Mouse (Mus musculus) heart, adult 11 months (tissue): ENCODE data around the gene Cpa2.

Source experiments
- DNase-seq: peaks from one replicate; pipeline ENCODE4 v3.0.0; 2022

Cpa2 gene

DNA sequence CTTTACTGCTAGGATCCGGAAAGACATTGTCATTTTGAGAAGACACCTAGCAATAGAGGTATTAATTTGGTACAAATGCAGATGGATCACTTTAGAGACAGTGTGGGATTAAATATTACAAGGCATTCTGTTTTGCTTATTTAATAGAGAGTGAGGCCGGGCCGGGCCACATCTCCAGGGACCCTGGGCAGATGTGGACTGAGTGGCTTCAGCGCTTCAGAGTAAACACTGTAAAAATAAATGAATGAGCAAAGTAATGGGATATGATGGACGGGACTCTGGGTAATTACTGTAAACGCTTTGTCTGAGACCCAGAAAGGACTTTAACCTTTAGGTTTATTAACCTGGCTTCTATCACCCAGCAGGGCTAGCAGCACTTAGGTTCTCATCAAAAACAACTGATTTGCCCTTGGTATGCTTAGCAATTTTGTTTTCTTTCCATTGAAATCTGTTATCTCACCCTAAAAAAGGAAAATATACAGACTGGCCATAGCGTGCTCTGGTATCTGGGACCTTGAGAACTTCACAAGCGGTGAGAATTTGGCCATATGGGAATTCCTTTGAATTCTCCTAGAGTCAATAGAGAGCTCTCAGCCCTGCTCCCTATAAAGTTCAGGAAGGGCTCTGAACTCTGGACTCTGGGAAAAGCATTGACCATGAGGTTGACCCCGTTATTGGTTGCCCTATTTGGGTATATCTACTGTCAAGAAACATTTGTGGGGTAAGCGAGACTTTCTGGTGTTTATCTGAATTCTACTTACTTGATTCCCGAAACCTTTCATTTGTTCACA, at the start of gene Cpa2:
Cpa2 (plus strand) TSS at position 574 of the 791 bp plus-strand sequence.
- DNase-seq = no peak

DNA sequence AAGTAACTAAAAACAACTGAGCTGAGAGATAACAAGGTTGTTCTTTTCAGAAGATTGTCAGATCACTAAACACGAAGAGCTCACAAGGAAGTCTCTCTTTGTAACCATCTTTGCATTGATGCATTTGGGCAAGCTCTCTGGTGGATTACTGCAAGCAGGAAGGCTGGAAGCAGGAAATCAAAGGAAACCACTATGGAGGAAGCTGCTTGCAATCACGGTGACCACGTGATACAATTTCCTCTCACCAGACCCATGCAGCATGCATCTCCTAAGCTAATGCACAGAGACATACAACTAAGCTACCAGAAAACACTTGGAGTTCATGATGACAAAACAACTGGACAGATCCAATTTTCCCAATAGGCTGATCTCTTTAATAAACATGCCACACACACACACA, 42.3 kb upstream of the Cpa2 start:
- DNase-seq = no peak

DNA sequence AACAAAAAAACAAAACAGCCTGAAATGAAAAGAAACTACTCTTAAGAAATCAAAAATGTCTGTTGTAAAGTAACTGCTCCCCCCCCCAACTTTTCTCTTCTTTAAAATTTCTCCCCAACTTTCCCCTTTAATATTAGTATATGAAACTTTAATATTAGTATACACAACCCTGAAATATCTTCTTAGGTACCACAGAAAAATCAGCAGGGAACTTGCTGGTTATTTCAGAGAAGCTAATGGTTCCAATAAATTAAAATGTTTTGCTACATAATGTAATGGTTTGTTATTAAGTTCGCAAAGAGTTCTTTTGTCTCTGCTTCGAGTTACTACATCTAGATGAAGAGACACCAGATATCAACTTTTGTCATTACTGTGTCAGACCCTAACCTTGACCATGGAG, 32.6 kb upstream of the Cpa2 start:
- DNase-seq = no peak

DNA sequence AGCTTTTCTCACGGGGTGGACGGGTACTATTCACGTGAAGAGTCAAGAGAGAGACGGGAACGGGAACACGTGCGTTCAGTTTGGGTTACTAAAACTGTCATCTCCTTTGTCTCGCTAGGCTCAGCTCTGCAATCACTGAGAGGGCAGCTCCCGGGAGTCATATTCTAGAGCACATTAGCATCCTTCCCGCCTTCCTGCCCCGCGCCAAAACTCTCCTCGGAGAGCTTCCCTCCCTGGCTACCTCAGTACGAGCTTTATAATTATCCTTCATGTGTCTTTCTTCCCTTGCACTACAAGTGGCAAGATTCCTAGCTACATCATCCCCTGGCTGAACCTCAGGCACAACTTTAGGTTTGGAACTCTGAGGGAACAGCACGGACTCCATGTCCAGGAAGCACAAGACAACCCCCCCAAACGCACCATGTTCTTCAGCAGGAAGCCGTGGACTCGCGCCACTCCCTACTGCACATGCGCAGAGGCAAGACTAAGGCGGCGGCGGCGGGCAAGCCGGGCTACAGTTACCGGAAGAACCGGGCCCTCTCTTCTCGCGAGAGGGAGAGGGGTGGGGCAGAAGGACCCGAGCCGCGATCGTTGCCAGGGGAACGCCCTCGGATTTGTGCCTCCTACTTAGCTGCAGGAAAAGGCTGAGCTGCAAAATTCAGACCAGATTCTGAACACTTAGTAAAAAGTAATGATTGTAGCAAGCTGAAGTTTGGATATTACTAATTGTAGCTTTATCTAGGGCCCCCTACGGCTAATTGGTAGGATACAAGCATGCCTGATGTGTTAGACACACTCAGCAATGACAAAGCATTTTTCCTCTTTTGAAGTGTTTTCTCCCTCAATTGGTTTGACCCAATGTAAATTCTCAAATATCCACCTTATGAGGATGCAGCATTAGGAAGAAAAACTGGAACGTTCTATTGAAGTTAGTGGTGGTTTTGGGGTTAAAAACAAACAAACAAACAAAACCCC, 31.8 kb upstream of the Cpa2 start, which contains the start of the genes Tmem209 and Ssmem1:
Tmem209 (minus strand) TSS at position 519 of the 975 bp plus-strand sequence.
Ssmem1 (plus strand) TSS at position 585 of the 975 bp plus-strand sequence.
- peak; percentile 100 for DNase-seq

DNA sequence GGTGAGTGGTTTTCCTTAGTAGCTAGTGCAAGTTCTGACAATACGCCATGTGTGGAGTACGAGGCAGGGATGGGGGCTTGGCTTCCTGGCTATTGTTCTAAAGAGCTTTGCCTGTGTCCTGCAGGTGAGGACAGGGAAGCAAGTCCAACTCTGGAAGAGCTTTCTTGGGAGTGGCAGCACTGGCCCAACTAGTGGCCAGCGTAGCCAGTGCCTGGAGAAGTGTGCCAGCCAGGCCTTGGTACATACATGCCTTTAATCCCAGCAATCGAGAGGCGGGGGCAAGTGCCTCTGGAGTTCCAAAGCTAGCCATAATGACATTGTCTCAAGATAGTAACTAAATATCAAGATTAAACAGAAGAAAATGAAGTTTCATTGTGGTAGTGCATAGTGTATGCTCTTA, 31.1 kb upstream of the Cpa2 start:
- peak; percentile 90 for DNase-seq

DNA sequence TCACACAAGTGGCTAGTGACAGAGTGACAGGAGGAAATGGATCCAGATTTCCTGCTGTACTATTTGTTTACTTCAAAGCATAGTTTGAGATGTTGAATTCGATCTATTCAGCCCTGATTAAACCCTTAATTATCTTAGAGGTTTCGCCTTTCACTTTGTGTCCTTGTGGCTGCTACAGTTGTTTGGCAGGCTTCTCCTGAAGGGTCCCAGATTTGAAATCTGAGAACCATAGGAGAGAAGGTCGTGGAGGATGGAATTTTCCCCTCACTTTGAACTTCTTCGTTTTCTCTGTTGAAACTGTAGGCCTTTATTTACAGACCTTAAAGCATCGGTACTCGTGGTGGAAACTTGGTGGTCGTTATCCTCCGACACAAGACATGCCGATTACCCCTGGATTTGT, 27.1 kb upstream of the Cpa2 start:
- no peak for DNase-seq

DNA sequence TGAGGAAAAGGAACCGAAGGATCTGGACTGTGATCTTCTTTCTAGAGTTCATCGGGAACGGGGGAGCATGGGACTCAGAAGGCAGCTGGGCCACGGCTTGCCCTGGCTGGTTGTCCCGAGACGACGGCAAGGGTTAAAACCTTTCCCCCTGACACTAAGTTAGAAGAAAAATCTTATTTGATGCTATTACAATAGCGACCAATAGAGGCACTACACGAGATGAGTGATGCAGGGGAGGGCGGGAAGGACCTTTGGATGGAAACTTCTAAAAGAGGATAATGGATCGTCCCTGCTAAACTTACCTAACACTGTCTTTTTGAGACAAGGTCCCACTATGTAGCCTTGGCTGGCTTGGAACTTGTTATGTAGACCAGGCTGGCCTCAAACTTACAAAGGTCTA, 21.0 kb upstream of the Cpa2 start:
- peak; percentile 41 for DNase-seq

DNA sequence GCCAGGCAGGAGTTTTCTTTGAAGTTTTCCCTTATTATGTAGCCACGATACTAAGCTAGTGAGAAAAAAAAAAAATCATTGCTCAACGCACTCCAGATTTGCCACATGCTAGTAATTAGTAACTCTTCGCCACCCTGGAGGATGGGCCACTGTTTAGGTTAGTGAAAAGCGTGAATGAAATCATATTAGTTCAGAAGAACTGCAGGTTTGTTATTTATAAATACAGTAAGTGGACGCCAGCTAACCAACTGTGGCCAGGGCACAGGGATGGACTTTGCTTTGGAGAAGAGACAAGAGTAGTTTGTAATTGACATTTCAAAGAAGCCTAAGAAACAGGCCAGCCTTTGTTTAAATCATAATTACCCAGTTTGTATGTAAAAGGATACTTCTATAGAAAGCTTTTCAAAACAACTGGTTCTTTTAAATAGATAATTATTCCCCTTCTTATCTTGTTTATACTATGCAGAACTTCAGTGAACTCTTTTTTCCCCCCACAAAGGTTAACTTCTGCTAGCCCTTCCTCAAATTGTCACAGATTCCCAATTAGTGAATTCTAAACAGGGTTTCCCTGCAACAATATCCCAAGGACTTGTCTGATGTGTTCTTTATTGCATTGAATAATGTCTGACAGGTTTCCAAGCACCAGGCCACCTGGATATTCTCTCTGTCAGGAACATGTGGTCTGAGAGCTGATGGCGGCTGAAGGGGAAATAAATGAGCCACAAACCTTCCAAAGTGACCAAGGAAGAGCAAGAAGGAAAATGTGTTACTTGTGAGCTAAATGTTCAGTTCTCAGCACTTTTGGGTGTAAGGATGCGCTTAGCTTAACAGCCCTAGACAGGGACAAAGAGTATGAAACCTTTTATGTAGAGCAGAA, 15.7 kb upstream of the Cpa2 start:
- peak; percentile 74 for DNase-seq

DNA sequence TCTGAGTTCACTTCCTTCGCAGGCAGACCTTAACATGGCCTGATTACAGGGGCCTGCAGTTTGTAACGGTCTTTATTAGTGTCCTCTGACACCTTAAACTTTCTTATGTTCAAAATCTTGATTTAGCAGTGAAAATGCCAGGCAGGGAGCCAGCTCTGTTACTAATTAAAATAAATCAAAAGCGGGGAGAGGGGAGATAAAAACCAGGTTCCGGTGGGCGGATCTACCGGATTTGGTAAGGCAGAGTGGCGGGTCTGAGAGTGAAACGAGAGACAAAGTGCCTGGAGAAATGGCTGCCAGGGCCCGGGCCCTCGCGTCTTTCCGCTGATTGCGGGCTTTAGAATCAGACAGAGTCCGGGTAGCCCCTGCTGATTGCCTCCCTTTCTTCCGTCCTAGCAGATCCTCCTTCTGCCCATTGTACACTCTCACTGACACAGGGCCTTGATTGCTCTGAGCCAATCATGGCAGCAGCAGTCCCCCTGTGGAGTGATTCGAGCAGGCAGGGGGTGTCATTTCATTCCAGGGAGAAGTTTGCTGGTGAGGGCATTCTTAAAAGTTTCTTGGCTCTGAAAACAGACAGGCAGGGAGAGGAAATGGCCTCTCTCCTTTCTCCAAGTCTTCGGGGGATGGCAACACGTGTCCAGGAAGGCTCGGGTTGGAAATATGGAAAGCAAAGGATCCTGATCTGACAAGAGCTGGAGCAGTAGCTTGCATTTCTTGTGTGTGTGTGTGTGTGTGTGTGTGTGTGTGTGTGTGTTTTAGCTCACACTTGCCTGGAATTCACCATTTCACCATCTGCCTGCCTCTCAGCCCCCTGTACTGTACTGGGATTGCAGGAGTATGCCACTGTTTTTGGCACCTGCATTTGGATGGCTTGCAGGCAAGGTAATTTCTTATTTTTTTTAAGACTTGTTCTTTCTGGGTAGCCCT, 14.5 kb upstream of the Cpa2 start:
- peak; percentile 88 for DNase-seq

DNA sequence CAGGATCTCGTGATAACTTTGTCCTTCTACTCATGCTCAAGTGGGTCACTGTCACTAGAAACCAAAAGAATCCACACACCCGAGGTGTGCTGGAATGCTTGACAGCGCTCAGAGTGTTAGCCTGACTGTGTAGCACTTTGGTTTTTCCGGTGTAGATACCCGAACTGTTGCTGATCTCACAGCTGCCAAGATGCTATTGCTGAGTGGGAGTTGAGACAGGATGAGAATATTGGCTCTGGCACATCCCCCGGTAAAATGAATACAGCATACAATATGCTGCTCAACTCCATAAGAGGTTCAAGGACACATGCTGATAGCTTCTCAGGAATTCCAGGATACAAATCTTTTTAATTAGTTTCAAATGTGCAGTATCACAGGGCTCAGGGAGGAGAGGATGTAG, 12.6 kb upstream of the Cpa2 start:
- DNase-seq = peak; percentile 75

DNA sequence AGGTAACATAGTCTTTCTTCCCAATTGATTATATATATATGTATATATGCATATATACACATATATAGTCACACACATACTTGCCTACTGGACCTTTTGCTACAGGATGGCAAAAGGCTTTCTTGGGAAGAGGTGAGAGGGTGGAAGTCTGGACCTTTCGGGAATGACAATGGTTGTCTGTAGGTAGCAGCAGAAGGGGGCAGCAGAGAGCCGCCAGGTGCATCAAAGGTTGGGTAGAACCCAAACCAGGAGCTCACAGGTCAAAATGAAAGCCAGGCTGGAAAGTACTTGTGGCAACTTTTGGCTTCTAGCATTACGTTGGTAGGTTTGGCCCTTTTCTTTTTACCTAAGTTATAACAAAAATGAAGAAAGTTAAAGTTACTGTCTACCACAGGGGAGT, 6.0 kb upstream of the Cpa2 start:
- DNase-seq = peak; percentile 81

DNA sequence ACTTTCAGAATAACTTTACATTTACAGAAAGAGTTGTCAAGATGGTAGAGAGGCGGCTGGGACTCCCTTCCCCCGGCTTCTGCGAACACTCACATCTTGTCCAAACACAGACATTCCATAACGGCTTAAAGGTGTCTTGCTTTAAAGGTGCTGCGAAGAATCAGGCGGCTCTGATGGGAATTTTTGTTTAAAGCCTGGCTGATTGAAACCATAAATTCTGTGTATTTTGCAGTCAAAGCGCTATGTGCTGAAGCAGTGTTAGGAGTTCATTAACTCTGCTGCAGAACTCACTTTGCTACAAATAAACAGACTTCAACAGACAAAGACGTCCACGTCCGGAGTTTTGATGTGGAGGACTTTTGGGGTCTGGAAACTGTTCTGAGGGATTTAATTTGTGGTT, 3.1 kb upstream of the Cpa2 start:
- no peak for DNase-seq

DNA sequence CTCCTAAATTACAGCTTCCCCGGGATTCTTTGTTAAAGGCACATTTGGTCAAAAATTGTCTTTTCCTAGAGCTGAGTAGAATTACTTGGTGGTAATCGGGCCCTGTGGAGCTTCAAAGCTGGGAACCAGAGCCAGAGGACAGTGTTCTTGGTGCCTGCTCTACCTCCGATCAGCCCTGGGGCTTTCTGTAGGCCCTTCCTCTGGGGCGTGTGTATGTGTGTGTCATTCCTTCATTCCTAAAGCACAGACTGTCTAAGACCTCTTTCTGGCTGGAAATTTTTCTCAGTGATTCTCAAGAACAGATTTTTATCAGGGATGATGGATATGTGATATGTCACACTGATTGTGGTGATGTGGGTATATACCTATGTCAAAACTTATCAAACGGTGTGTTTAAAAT, 2.6 kb upstream of the Cpa2 start:
- DNase-seq = peak; percentile 70

DNA sequence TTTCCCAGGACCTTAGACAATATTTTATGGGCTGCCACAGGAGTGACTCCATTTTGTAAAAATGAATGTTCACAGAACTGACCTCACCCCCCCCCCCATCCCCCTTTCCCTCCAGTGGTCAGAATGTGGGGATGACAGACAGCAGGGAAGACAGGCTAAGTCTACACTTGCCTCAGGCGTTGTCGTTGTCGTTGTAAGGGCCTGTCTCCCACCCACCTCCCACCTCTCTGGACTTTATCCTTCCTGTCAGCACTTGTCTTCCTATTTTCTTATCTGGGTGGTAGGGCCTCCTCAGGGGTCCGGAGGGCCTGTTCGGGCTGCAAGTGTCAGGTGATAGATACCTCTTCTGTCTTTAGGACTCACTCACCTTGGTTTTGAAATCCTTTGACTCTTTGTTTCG, 895 bp downstream of the Cpa2 start:
- DNase-seq = no peak

DNA sequence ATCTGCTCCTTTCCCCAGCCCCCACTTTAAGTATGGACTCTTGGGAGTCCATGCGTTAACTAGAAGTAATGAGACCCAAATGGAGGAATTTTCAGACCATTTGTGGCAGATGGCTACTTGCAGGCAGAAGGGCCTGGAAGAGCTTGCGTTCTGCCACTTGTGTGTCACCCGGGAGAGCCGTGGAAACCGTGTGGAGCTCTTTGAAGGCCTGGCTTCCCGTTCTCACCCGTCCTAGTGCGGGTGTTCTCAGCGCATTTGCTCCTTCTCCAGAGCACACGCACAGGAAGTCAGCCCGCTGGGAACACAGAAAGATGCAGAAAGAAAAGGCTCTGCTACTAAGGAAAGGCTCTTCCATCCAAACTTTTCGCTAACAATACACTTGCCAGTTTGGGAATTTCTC, 1.7 kb downstream of the Cpa2 start:
- no peak for DNase-seq

DNA sequence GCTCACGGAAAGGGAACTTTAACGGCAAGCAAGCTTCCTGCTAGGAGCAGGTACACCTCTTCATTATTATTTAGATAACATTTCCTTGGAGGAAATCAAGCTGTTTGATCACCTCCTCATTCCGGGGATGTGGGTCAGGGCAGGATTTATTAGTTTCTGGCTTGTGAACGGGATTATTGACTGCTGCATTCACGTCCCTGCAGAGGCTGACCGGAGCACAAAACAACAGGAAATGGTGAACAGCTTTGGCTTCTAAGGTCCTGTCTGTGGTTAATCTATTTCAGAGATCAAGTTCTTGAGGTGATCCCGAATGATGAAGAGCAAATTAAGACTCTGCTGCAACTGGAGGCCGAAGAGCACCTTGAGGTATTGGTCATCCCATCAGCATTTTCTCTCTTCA, 2.5 kb downstream of the Cpa2 start:
- no peak for DNase-seq

DNA sequence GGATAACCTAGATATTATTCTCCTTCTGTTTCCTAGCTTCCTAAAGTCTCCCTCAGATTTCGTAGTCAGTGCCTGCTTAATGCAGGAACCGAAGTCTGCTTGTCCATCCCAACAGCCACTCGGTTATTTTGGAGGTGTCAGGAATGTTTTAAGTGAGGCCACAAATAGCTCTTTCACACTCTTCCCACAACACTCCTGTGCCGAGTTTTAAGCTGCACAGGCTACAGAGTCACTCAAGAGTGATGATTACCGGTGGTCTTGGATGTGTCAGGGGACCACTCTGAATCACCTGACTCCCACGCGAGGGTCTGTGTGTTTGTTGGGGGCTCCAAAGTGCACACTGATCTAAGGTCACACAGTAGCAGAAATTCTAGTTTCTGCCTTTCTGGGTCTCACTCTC, 4.3 kb downstream of the Cpa2 start:
- DNase-seq = peak; percentile 75

DNA sequence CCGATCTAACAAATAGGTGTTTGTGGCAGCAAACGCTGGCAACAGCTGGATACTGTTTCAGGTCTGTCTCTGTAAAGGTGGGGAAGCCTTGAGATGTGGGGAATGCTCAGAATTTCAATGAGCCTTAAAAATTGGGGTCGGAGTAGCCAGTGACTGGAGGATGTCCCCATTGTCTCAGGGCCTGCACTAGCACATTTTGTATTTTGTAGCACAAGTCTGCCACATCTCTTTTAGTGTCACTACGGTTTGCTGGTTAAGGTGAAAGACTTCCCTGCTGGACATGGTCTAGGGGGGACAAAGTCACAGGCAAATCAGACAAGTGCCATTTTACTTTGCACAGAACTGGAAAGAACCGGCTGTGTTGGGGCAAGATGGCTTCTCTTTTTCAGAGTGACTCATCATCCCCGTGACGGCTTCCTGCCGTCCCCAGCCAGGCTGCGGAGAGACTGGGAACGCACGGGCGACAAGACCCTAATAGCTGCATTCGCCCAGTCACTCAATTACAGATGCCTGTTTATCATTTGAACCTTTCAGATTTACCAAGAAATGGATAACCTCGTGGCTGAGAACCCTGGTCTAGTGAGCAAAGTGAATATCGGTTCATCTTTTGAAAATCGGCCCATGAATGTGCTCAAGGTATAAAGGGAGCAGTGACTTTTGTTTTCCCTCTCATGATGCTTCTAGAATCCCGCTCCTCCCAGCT, 5.3 kb downstream of the Cpa2 start:
- peak; percentile 81 for DNase-seq

DNA sequence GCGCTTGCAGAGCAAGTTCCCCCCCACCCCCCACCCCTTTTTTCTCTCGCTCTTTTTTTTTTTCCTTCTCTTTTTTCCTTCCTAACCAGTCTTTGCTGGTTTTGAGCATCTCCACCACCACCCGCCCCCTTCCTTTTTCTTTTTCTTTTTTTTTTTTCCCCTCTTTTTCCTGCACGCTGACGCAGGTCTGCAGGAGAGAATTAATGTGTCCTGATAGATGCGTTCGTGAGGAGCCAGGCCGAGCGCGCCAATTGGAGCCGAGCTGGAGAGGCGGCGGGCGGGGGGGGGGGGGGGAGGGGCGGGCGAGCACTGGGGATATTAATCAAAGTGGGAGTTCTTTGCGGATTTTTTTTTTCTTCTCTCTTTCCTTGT, 5.9 kb downstream of the Cpa2 start:
- no peak for DNase-seq

DNA sequence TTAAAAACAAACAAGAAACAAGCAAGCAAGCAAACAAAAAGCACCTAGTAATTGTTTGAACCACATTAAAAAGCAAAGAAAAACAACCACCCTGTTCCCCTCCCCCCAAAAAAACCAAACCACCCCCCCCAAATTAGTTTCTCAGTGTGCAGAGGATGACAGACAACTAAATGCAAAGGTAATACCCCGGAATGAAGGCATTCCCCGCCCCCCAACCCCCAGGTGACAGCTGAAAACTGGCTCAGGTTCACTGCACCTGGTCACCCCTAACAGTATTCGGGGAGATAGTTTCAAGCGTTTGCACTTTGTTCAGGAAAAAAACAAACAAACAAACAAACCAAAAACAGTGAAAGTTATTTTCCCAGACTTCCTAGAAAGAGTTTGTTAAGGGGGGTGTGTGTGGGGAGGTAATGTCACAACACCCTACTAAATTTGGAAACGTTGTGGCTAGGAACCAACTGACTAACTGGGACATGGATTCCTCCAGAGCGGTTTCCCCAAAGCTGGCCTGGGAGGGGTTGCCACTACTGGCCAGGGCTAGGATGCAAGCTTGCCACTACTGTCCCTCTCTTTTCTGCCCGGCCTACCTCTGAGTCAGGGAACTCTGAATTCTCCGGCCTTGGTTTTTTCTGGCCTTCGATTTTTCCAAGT, 6.4 kb downstream of the Cpa2 start:
- DNase-seq = peak; percentile 95
